Mouse (Mus musculus) B cell, adult 62 days (primary cell): ENCODE data around the gene Defb15. TPM values are rescaled to one million over a fixed set of nuclear protein-coding genes. Genes with fewer than 3 reads are reported as not detected.

ENCODE experiments used
- total RNA-seq: library from RNA; stranded (reverse); gene quantifications from 4 replicates; pipeline ENCODE4 v1.2.4, GENCODE M21; 2023

Gene Defb15
- total RNA-seq = not detected in 4 replicates

DNA sequence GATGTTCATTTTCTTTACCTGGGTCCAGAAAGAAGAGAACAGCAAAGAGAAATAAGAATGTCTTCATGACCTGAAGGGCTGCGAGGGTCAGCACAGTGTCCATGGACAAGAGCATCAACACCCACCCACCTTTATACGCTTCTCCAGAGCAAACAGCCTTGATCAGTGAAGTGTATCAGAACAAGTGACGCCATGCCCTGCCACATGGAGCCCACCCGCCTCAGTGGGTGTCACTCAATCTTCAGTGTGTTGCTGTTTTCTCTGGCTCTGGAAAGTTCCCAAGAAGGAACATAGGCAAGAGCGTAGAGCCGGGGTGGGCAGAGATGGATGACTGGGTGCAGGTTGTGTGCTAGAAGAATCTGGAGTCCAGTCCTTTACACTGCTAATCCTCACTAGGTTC lies at the start of gene Defb15:
Gene Defb15, minus strand, starts transcription at position 101 of the 400 bp plus-strand sequence.

DNA sequence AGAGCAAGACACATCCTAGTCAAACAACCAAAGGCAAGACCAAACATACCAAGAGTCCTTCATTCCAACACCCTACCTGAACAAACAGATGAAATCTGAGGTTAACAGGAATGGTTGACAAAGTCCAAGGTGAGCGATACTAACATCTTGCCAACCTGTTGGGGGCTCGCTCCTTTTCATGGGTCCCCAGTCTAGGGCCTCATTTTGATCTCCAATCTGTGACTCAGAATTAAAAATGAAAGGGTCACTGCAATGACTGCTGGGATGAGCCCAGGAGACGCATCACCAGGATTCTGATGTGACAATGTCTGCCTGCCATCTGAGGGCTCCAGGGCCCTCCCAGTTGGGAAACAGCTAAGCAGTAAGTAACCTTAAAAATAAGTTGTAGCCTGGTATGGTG lies 37.0 kb upstream of the Defb15 start, which contains the start of gene Ccdc70:
Gene Ccdc70, plus strand, starts transcription at position 301 of the 400 bp plus-strand sequence.

DNA sequence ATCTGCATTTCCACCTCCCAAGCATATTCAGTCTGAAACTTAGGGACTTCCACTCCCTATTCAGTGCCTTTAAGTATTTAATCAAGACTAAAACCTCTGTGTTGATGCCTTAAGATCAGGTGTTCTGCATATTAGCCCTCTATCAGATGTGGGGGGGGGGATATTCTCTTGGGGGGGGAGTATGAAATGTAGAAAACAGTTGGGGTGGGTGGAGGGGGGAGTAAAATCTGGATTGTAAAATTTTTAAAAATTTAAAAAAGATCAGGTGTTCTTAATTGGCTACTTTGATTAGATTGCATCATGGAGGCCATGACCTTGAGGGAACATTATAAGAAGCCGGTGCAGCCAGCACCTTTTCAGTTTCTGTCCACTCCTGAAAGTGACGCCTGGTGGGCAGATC lies 25.9 kb upstream of the Defb15 start, which contains the start of gene Fam90a1a:
Gene Fam90a1a, plus strand, starts transcription at position 301 of the 400 bp plus-strand sequence.

DNA sequence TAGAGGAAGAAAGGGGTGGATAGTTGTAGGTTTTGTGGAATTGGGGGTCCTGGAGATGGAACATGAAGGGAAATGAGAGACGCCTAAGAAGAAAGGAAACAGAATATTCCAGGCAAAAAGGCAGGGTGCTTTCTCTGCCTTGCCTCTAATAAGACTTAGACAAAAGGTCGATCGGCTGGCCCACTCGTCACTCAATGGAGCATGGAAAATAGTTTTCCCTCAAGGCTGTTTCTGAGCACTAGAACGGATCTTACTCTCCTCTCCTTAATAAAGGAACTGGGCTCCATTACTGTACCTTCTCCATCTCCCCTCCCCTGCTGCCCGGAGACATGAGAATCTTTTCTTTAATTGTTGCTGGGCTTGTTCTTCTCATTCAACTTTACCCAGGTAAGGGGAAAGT lies 14.0 kb upstream of the Defb15 start, which contains the start of gene Defb13:
Gene Defb13, plus strand, starts transcription at position 301 of the 400 bp plus-strand sequence.

DNA sequence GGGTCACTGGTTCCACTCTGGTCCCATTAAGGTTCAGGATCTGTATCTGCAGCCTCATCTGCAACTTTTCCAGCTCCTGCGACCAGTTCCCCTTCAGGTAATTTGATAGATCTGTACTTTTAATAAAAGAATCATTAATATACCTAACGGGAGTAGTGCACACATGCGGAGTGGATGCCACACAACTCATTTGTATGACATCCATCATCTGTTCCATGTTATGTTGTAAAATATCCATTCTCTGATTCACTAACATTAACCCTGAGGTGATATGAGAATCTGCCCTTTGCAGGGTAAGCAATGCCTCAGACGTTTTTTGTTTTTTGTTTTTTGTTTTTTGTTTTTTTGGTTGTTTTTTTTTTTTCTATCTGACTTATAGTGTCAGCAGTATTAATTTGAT lies 5.5 kb upstream of the Defb15 start, which contains the start of gene Defb35:
Gene Defb35, plus strand, starts transcription at position 301 of the 400 bp plus-strand sequence.

GRCm38 (mm10) chr8:21906290-21906689 lies 26.2 kb downstream of the Defb15 start, which contains the start of gene Defb11:
Gene Defb11, minus strand, starts transcription at chr8:21906412.

GRCm38 (mm10) chr8:21885321-21885720 lies 47.2 kb downstream of the Defb15 start, which contains the start of gene Defb9:
Gene Defb9, minus strand, starts transcription at chr8:21885421.

Other genes starting within 250 kb of the Defb15 start
- not detected in 4 replicates for gene AY761184, start 229.1 kb downstream of the Defb15 start, total RNA-seq
- not detected in 4 replicates for gene Defa24, start 198.2 kb downstream of the Defb15 start, total RNA-seq
- gene Defb50, start 109.2 kb downstream of the Defb15 start, total RNA-seq = not detected in 4 replicates
- gene Defb2, start 92.8 kb downstream of the Defb15 start, total RNA-seq = not detected in 4 replicates
- not detected in 4 replicates for gene Defb10, start 73.8 kb downstream of the Defb15 start, total RNA-seq
- gene Defb9, start 47.3 kb downstream of the Defb15 start, total RNA-seq = not detected in 4 replicates
- gene Defb11, start 26.3 kb downstream of the Defb15 start, total RNA-seq = not detected in 4 replicates
- gene Defb35, start 5.6 kb upstream of the Defb15 start, total RNA-seq = not detected in 4 replicates
- gene Defb13, start 14.1 kb upstream of the Defb15 start, total RNA-seq = not detected in 4 replicates
- not detected in 4 replicates for gene Fam90a1a, start 26.0 kb upstream of the Defb15 start, total RNA-seq
- not detected in 4 replicates for gene Ccdc70, start 37.1 kb upstream of the Defb15 start, total RNA-seq
- gene Atp7b, start 127.6 kb upstream of the Defb15 start, total RNA-seq = 0.46 to 0.50 TPM (median 0.48 TPM) in 4 replicates
- 12.7 to 21.1 TPM (median 17.0 TPM) in 4 replicates for gene Alg11, start 128.0 kb upstream of the Defb15 start, total RNA-seq
- not detected in 4 replicates for gene Nek5, start 192.3 kb upstream of the Defb15 start, total RNA-seq
- 4.6 to 5.9 TPM (median 5.5 TPM) in 4 replicates for gene Nek3, start 233.7 kb upstream of the Defb15 start, total RNA-seq